Mouse (Mus musculus): ENCODE results near the gene Tmem189. TPM values are rescaled to one million over a fixed set of nuclear protein-coding genes. Genes with fewer than 3 reads are reported as not detected.
A peak's percentile ranks its signal among the peaks of the same experiment; 100 is the strongest.

The Tmem189 gene
- total RNA-seq (2021): 10 to 100 TPM; 10.4 to 15.0 TPM
- long read RNA-seq, experiment 1, transcript Tmem189-201 (6 exons, 2,329 nt): major isoform, 29 of 33 reads
- long read RNA-seq, experiment 1, partial matches to known transcripts: 2 of 33 reads
- long read RNA-seq, experiment 1, other reads (novel, unspliced or antisense): 1 of 33 reads
- long read RNA-seq, experiment 2, transcript Tmem189-201 (6 exons, 2,329 nt): major isoform, 31 of 34 reads
- long read RNA-seq, experiment 2, partial matches to known transcripts: 0 of 34 reads
- long read RNA-seq, experiment 2, other reads (novel, unspliced or antisense): 1 of 34 reads

GRCm38 (mm10) chr2:167689501-167690218 lies at the start of gene Tmem189:
TSS of gene Tmem189 (minus strand) at chr2:167689822.
- DNase-seq (ENCODE audit: low spot score): peak; percentile 68

GRCm38 (mm10) chr2:167739030-167739429 lies 49.4 kb upstream of the Tmem189 start:
- DNase-seq (ENCODE audit: low spot score): peak; percentile 55

GRCm38 (mm10) chr2:167734861-167735260 lies 45.2 kb upstream of the Tmem189 start:
- DNase-seq (ENCODE audit: low spot score): no peak

GRCm38 (mm10) chr2:167731149-167731548 lies 41.5 kb upstream of the Tmem189 start:
- peak; percentile 74 for DNase-seq (ENCODE audit: low spot score)

GRCm38 (mm10) chr2:167730036-167730435 lies 40.4 kb upstream of the Tmem189 start:
- no peak for DNase-seq (ENCODE audit: low spot score)

- no peak for DNase-seq (ENCODE audit: low spot score)
Measured at GRCm38 (mm10) chr2:167727161-167727560, 37.5 kb upstream of the Tmem189 start.

GRCm38 (mm10) chr2:167725879-167726278 lies 36.3 kb upstream of the Tmem189 start:
- no peak for DNase-seq (ENCODE audit: low spot score)

DNA sequence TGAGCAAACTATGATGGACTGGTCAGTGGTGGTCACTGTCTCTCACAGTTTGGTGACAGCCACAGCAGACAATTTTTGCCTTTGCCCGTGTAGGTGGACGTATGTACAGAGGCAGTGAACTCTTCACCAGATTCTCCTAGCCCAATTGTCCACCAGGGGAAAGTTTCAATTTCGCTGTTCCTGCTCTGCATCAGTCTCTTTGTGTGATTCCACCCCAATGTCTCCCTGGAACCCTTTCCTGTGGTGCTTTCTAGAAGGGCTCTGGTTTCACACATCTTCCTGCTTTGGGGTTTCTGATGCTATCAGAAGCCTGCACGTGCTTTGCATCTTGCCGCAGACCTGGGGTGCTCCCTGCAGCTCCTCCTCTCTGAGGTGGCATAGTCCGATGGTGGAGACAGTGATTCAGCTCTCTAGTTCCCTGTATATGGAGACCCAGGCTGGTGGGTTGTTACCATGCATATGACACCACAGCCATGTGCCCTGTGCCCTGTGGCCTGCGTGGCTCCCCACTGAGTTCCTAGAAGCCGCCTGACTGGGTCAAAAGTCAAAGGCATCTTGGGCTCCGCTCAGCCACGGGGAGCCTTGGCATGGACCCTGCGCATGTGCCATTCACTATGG lies 34.1 kb upstream of the Tmem189 start:
- DNase-seq (ENCODE audit: low spot score): no peak

GRCm38 (mm10) chr2:167722538-167722937 lies 32.9 kb upstream of the Tmem189 start:
- no peak for DNase-seq (ENCODE audit: low spot score)

- DNase-seq (ENCODE audit: low spot score): no peak
Measured at GRCm38 (mm10) chr2:167721159-167721882, 31.7 kb upstream of the Tmem189 start.

GRCm38 (mm10) chr2:167719520-167719919 lies 29.9 kb upstream of the Tmem189 start:
- DNase-seq (ENCODE audit: low spot score): no peak

DNA sequence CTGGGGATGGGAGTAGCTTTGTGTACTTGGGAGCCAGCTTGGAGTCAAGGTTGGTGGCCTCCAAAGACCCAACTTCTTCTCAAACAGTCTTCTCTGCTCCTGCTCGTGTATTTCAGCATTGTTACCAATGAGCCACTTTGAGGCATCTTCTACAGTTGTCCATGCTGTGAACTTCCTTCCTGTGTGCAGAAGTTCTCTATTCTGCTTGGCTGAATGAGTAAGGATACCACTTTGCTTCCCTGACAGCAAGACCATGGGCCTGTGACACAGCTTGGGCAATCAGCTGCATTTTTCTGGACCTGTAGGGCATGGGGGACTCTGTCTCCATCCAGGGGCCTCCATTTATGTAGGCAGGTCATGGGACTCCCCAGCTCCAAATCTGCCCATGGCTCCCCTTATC lies 27.6 kb upstream of the Tmem189 start:
- DNase-seq (ENCODE audit: low spot score): no peak

DNA sequence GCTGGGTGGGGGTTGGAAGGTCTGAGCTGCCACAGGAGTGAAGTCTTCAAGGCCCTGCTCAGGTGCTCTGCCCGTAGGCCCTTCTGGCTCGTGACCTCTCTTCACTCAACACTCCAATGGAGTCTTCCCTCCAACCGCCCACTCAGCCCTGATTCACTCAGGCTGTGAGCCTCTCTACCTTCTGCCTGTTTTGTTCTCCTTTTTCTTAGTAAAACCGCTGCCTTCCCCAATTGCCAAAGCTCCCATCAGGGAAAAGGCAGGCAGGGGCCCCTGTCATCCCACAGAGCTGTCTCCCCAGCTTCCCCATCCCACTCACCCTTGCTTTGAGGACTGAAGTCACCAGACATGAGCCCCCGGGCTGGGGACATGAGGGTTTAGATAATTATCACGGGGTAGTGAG lies 25.4 kb upstream of the Tmem189 start:
- no peak for DNase-seq (ENCODE audit: low spot score)

DNA sequence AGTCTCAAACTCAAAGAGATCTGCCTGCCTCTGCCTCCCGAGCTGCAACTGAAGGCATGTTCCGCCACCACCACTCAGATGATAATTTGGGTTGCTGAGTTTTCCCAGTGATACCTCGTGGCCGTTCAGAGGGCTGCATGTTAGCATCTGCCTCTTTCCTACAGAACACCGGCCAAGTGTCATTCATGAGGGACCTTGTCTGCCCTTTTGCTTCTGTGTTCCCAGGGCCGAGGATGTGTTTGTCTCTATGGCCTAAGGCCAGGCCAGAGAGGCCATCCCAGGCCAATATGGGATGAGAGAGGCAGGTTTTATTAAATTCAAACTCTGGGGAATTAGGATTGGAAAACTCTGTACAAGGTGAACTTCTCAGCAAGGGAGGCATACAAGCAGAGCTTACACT lies 24.7 kb upstream of the Tmem189 start:
- DNase-seq (ENCODE audit: low spot score): no peak

GRCm38 (mm10) chr2:167712872-167713821 lies 23.5 kb upstream of the Tmem189 start:
- peak; percentile 53 for DNase-seq (ENCODE audit: low spot score)

DNA sequence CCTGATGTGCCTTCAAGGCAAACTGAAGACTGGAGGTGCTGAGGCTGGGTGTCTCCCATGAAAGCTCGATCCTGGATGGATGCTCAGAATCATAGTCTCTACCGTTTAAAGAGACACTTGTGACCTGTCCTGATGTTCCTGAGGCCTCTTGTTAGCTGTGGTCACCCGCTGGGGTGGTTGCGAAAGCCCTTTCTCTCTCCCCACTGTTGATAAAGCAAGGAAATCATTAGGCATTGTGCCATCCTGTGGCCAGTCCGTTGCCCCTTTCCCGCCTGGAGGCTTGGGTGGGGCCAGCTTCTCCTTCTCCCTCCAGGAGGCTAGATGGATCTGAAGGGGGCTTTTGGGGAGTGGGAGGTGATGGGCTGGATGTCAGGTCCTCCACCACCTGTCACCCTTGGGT lies 21.0 kb upstream of the Tmem189 start:
- no peak for DNase-seq (ENCODE audit: low spot score)

GRCm38 (mm10) chr2:167709969-167710368 lies 20.3 kb upstream of the Tmem189 start:
- DNase-seq (ENCODE audit: low spot score): no peak

DNA sequence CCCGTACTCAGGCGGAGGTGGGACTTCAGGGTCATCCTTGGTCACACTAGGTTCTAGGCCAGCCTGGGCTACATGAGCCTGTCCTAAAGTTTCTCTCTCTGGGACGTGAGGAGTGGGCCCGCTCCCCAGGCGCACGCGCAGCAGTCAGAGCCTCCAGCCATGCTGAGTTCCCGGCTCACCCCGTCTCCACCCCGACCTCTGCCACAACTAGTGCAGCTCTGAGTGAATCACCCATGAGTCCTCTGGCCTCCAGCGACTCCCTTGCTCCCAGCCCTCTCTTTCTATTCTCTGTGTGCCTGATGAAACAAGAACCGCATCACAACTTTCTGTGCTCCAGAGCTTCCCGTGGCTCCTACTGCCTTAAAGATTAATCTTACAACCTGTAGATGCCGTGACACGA lies 18.8 kb upstream of the Tmem189 start:
- DNase-seq (ENCODE audit: low spot score): no peak

GRCm38 (mm10) chr2:167706183-167706939 lies 16.7 kb upstream of the Tmem189 start:
- DNase-seq (ENCODE audit: low spot score): no peak

- no peak for DNase-seq (ENCODE audit: low spot score)
Measured at GRCm38 (mm10) chr2:167704409-167704808, 14.8 kb upstream of the Tmem189 start.

Measured in gastrocnemius, adult 18-20 months (tissue).